Mouse (Mus musculus): ENCODE results near the gene Limch1. TPM values are rescaled to one million over a fixed set of nuclear protein-coding genes. Genes with fewer than 3 reads are reported as not detected.

Limch1 gene
- polyA plus RNA-seq, 1 experiment from 2014 or later = 368 TPM

DNA sequence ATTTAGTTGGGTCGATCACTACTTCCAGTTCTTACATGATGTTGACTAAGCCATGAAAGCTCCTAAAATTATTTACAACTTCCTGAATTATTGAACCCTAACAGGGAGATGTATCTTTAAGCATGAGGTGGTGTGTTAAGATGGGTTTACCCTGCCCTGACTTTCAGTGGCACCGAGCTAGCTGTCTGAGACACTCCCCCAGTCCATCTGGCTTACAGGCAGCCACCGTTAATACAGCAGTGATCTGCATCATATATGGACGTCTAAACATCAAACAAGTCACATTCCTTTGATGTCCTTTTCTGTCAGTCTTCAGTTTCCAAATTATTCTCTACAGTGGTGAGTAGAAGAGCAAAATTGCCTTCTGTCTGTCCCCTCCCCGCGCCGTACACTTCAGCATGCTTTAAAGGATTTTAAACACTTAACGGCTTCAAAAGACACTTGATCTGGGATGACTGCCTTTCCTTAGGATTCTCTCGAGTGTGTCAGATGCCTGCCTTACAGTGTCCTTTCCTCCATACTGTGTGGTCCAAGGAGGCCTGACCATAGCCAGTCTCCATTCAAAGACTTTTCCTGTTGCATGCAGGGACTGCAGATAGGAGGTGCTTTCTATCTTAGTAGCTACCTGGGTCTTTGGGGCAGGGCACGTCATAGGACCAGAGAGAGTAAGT, 187.6 kb downstream of the Limch1 start:
- H3K9me3 ChIP-seq (ENCODE audit: low read length) = no peaks in the 10 kb centered on the region
- TF ChIP-seq EP300 (IDR thresholded peaks at IDR 0.05) = no peak
- TF ChIP-seq CTCF (IDR thresholded peaks at IDR 0.05) = no peak
- no peak for DNase-seq (ENCODE audit: low spot score)
- H3K4me3 ChIP-seq (ENCODE audit: low read depth, low read length) = no peak overlapping the region
- no peak for ATAC-seq
- no peaks in the 10 kb centered on the region; the same call in 1 of the 2 replicates for H3K4me1 ChIP-seq (ENCODE audit: insufficient read depth, low read depth, low read length)
- WGBS = 48% methylated on average over 10 of the region's 10 CpGs
- H3K27me3 ChIP-seq (replicated peaks; ENCODE audit: insufficient read depth, low read length) = no peaks in the 10 kb centered on the region
- no peak overlapping the region for H3K9ac ChIP-seq (replicated peaks; ENCODE audit: low read depth)
- no peak overlapping the region for H3K27ac ChIP-seq (ENCODE audit: low read length)
- H3K4me2 ChIP-seq (replicated peaks; ENCODE audit: low read depth, low read length) = no peak overlapping the region
- no peaks in the 10 kb centered on the region for H3K36me3 ChIP-seq (ENCODE audit: insufficient read depth, low read length)

DNA sequence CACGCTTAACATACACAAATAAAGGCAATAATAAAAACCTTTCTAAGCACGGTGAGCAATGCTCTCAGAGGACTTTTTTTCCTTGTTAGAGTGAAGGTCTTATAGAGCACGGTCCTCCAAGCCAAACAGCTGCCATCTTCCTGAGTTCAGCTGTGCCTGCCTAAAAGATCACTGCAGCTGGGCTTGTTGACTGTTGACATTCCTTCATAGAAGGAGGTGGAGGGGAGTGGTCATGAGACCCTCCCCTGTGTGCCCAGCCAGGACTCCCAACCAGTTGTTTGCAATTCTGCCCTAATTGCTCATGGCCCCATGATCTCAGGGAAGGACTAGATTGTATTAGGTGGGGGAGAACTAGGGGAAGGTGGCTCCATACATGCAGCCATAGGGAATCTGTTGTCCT, 189.0 kb downstream of the Limch1 start:
- Histone ChIP-seq H3K4me1 (ENCODE audit: insufficient read depth, low read depth, low read length) (no peaks in the 10 kb centered on the region; the same call in 1 of the 2 replicates), H3K9ac (replicated peaks; ENCODE audit: low read depth) (no peak overlapping the region), H3K4me3 (ENCODE audit: low read depth, low read length) (no peak overlapping the region), H3K9me3 (ENCODE audit: low read length) (no peaks in the 10 kb centered on the region), H3K27me3 (replicated peaks; ENCODE audit: insufficient read depth, low read length) (no peaks in the 10 kb centered on the region), H3K36me3 (ENCODE audit: insufficient read depth, low read length) (no peaks in the 10 kb centered on the region), H3K4me2 (replicated peaks; ENCODE audit: low read depth, low read length) (no peak overlapping the region), H3K27ac (ENCODE audit: low read length) (no peak overlapping the region)
- WGBS = 79% methylated on average over 3 of the region's 3 CpGs
- DNase-seq (ENCODE audit: low spot score) (no peak), ATAC-seq (no peak)
- no peak for TF ChIP-seq CTCF (IDR thresholded peaks at IDR 0.05)
- no peak for TF ChIP-seq EP300 (IDR thresholded peaks at IDR 0.05)

DNA sequence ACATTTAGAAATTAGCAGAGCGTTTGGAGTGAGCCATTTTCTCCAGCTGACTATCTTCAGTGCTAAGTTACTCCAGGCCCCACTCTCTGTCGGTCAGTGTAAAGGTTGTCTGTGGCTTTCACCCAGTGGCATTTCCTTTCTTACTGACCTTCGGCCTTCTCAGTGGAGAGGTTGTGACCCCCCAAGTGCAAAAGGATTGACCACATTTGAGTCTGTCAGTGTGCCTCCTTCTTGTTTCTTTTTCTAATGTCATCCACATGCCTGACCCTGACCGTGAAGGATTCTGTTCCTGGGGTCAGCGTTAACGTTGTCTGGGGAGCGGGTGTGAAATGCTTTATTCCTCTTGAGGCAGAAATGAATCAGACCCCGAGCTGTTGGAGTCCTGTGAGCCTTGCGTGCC, 191.7 kb downstream of the Limch1 start:
- DNase-seq (ENCODE audit: low spot score) (peak; percentile 26), ATAC-seq (peak; percentile 33; the same call in 1 of the 2 replicates)
- no peaks in the 10 kb centered on the region for H3K36me3 ChIP-seq (ENCODE audit: insufficient read depth, low read length)
- WGBS = 55% methylated on average over 9 of the region's 9 CpGs
- TF ChIP-seq EP300 (IDR thresholded peaks at IDR 0.05) = no peak
- TF ChIP-seq CTCF (IDR thresholded peaks at IDR 0.05) = no peak
- no peak overlapping the region for H3K4me2 ChIP-seq (replicated peaks; ENCODE audit: low read depth, low read length)
- no peaks in the 10 kb centered on the region for H3K27me3 ChIP-seq (replicated peaks; ENCODE audit: insufficient read depth, low read length)
- no peak overlapping the region for H3K27ac ChIP-seq (ENCODE audit: low read length)
- H3K4me1 ChIP-seq (ENCODE audit: insufficient read depth, low read depth, low read length) = no peaks in the 10 kb centered on the region; the same call in 1 of the 2 replicates
- H3K4me3 ChIP-seq (ENCODE audit: low read depth, low read length) = no peak overlapping the region
- H3K9me3 ChIP-seq (ENCODE audit: low read length) = no peaks in the 10 kb centered on the region
- no peak overlapping the region for H3K9ac ChIP-seq (replicated peaks; ENCODE audit: low read depth)

DNA sequence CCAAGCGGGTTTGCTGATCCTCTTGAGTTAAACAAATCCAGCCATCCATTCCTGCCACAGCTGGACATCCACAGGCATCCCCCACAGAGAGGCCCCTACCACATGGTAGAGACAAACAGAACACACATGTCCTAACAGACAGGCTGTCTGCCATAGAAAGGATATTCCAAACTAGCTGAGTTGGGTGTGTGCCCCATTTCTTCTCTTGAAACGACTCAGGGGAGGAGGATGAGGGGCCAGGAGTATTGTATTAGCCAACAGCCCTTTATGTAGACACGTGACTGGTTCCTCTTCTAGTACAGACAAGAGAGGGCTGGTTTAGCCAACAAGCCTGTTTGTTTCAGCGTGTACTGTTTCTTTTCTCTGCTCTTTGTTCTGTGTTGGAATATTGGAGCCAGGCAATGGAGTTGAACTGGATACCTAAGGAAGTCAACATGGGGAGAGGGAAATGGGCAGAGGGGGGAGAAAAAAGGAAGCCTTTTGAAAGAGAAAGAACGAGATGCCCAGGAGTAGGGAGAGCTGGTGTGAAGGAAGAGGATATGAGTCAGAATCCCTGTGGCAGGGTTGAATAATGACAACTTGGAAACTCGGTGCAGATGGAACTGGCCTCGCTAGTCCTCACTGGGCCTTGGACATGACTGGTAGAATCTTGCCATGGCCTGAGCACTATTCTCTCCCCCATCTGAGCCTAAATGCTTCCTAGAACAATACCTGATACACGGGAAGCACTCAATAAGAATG, 196.3 kb downstream of the Limch1 start:
- Histone ChIP-seq H3K27ac (ENCODE audit: low read length) (no peak overlapping the region), H3K4me1 (ENCODE audit: insufficient read depth, low read depth, low read length) (no peaks in the 10 kb centered on the region; the same call in 1 of the 2 replicates), H3K27me3 (replicated peaks; ENCODE audit: insufficient read depth, low read length) (no peaks in the 10 kb centered on the region), H3K36me3 (ENCODE audit: insufficient read depth, low read length) (no peaks in the 10 kb centered on the region), H3K4me3 (ENCODE audit: low read depth, low read length) (no peak overlapping the region), H3K9ac (replicated peaks; ENCODE audit: low read depth) (no peak overlapping the region), H3K4me2 (replicated peaks; ENCODE audit: low read depth, low read length) (no peak overlapping the region), H3K9me3 (ENCODE audit: low read length) (no peaks in the 10 kb centered on the region)
- TF ChIP-seq CTCF (IDR thresholded peaks at IDR 0.05) (no peak), EP300 (IDR thresholded peaks at IDR 0.05) (no peak)
- ATAC-seq = peak; percentile 34
- DNase-seq (ENCODE audit: low spot score) = peak; percentile 23
- WGBS = 51% methylated on average over 8 of the region's 8 CpGs

DNA sequence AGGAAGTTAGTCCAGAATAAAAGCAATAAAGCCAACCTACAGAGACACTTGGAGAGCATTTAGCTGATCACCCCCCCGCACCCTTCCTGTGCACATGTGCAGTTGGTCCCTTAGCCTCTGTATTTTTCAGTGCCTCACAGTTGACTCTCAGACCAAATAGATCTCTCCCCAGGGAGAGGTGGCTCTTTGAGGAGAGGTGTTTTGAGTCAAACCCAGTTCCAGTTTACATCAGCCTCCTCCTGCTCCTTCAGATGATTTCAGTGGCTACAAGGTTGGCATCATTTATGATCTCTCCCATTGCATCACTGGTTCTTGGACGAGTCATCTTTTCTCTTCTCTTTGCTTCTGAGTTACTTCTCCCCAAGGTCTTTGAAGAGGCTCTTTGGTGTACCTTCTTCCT, 197.3 kb downstream of the Limch1 start:
- no peaks in the 10 kb centered on the region for H3K9me3 ChIP-seq (ENCODE audit: low read length)
- no peak overlapping the region for H3K9ac ChIP-seq (replicated peaks; ENCODE audit: low read depth)
- peaks cover 3% of the 10 kb centered on the region; the same call in 1 of the 2 replicates for H3K4me1 ChIP-seq (ENCODE audit: insufficient read depth, low read depth, low read length)
- no peak overlapping the region for H3K4me2 ChIP-seq (replicated peaks; ENCODE audit: low read depth, low read length)
- 81% methylated on average over 2 of the region's 2 CpGs for WGBS
- DNase-seq (ENCODE audit: low spot score) (no peak), ATAC-seq (no peak)
- no peak overlapping the region for H3K4me3 ChIP-seq (ENCODE audit: low read depth, low read length)
- no peaks in the 10 kb centered on the region for H3K27me3 ChIP-seq (replicated peaks; ENCODE audit: insufficient read depth, low read length)
- H3K36me3 ChIP-seq (ENCODE audit: insufficient read depth, low read length) = no peaks in the 10 kb centered on the region
- H3K27ac ChIP-seq (ENCODE audit: low read length) = no peak overlapping the region
- TF ChIP-seq CTCF (IDR thresholded peaks at IDR 0.05) (no peak), EP300 (IDR thresholded peaks at IDR 0.05) (no peak)

DNA sequence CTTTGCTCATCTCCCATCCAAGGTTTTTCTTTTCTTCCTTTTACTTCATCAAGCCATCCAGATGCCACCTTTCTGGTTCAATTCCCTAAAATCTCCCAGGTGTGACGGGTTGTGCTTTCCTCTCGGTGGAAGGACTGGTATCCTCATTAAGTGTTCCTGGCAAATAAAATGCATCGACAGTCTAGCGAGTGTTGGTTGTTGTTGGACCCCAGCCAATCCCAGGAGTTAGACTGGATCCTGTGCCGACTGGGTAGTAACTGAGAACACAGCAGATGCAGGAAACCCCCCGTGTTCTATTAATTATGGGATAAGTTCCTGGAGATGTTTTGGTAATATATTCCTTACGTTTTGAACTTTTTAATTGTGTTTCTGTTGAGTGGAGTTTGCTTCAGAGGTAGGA, 197.9 kb downstream of the Limch1 start:
- DNase-seq (ENCODE audit: low spot score) = no peak
- no peak overlapping the region for H3K27ac ChIP-seq (ENCODE audit: low read length)

More for the DNA sequence above, 197.9 kb downstream of the Limch1 start:
- peaks cover 8% of the 10 kb centered on the region; the same call in 1 of the 2 replicates for H3K4me1 ChIP-seq (ENCODE audit: insufficient read depth, low read depth, low read length)
- no peak overlapping the region for H3K4me2 ChIP-seq (replicated peaks; ENCODE audit: low read depth, low read length)
- H3K9me3 ChIP-seq (ENCODE audit: low read length) = no peaks in the 10 kb centered on the region
- 27% methylated on average over 7 of the region's 7 CpGs for WGBS
- H3K4me3 ChIP-seq (ENCODE audit: low read depth, low read length) = no peak overlapping the region
- ATAC-seq = no peak
- H3K36me3 ChIP-seq (ENCODE audit: insufficient read depth, low read length) = no peaks in the 10 kb centered on the region
- H3K9ac ChIP-seq (replicated peaks; ENCODE audit: low read depth) = no peak overlapping the region
- TF ChIP-seq EP300 (IDR thresholded peaks at IDR 0.05) (no peak), CTCF (IDR thresholded peaks at IDR 0.05) (no peak)
- no peaks in the 10 kb centered on the region for H3K27me3 ChIP-seq (replicated peaks; ENCODE audit: insufficient read depth, low read length)
